15 mouse cellular contexts compared by ENCODE assay signal in genomic region chr1:85690544-85690943, GRCm38 (mm10).
"Had no signal": no experiment of that assay in that cellular context is flagged by ENCODE, and none has a peak within 500 bp of the region (broad histone marks: within the 10 kb centered on the region; RNA-seq: fewer than 3 reads in every experiment).

No protein-coding gene starts in this region.

- ATAC-seq: hindbrain, embryonic 16.5 days; inflammation-experienced regulatory T-cells, adult 6 months; intestine, embryonic 15.5 days; intestine, postnatal 0 days had no signal

- DNase-seq: gastrocnemius, postnatal 36 days; heart, adult 2 months; heart, postnatal 10 days; heart, postnatal 4 days; kidney, adult 18-20 months; kidney, adult 8-10 months; kidney, postnatal 10 days; kidney, postnatal 25 days; kidney, postnatal 4 days; liver; liver, embryonic 13.5 days had no signal
